Mouse (Mus musculus) kidney, postnatal 0 days (tissue): ENCODE data around the gene Gm14434. TPM values are rescaled to one million over a fixed set of nuclear protein-coding genes. Genes with fewer than 3 reads are reported as not detected.
"Not testable (repeated sequence)": the region's sequence is repeated elsewhere in the genome, so short reads cannot be mapped to it uniquely, and the experiment has no call there.

Experiments used
- ATAC-seq: fragments of 200-750 bp; cut with Nextera tagmentation; replicated peaks from 2 replicates; pipeline ENCODE4 v1.8.0; 2017; ENCODE audit warnings: low read depth, moderate number of reproducible peaks, moderate TSS enrichment, moderate library complexity; ENCODE audit not compliant: low FRiP score
- DNase-seq: peaks from one replicate; pipeline ENCODE4 v3.0.0-alpha.2; 2016; ENCODE audit warnings: low spot score
- H3K27ac ChIP-seq: fragments of 300-500 bp; sonication (generic); 2 replicates; pipeline ENCODE4 v1.5.1; 2014; ENCODE audit warnings: mild to moderate bottlenecking
- H3K27me3 ChIP-seq: fragments of 300-500 bp; sonication (generic); 2 replicates; pipeline ENCODE4 v1.6.1; 2014; ENCODE audit warnings: low read length, mixed read lengths; ENCODE audit not compliant: insufficient read depth
- H3K36me3 ChIP-seq: fragments of 300-500 bp; sonication (generic); 2 replicates; pipeline ENCODE4 v1.6.1; 2014; ENCODE audit warnings: low read length, mixed read lengths; ENCODE audit not compliant: insufficient read depth
- H3K4me1 ChIP-seq: fragments of 300-500 bp; sonication (generic); replicated peaks from 2 replicates; pipeline ENCODE4 v1.6.1; 2014; ENCODE audit warnings: antibody characterized with exemption, low read length, mixed read lengths; ENCODE audit not compliant: insufficient read depth
- H3K4me2 ChIP-seq: fragments of 300-500 bp; sonication (generic); 2 replicates; pipeline ENCODE4 v1.6.1; 2014; ENCODE audit warnings: mild to moderate bottlenecking, low read length, moderate library complexity, mixed read lengths
- H3K4me3 ChIP-seq: fragments of 300-500 bp; sonication (generic); replicated peaks from 2 replicates; pipeline ENCODE4 v1.5.1; 2014; ENCODE audit warnings: low read depth, low read length
- H3K9ac ChIP-seq: fragments of 300-500 bp; sonication (generic); 2 replicates; pipeline ENCODE4 v1.6.1; 2014; ENCODE audit warnings: low read depth, low read length
- H3K9me3 ChIP-seq: fragments of 300-500 bp; sonication (generic); replicated peaks from 2 replicates; pipeline ENCODE4 v1.6.1; 2016; ENCODE audit warnings: low read length, inconsistent platforms, mixed read lengths
- WGBS: fragments of 180-500 bp; shearing (Covaris S2); extraction: QIAGEN DNeasy Blood & Tissue Kit; methylation state at CpG from one replicate; pipeline ENCODE4 v1.1.7; 2014; 5-methylcytosine and 5-hydroxymethylcytosine counted together
- polyA plus RNA-seq: library from polyadenylated mRNA; unstranded; fragments of >200 nt; fragmentation: Nextera tagmentation; extraction: Ambion mirVana; gene quantifications from 2 replicates; pipeline ENCODE4 v1.2.1, GENCODE M21; 2015

Gm14434 gene
- 14.7 and 16.5 TPM in 2 replicates for polyA plus RNA-seq

- no CpG with 5 or more reads among the region's 4 CpGs for WGBS
- not testable (repeated sequence) for H3K4me2 ChIP-seq
Measured at GRCm38 (mm10) chr2:176486683-176487082, at the start of gene Gm14434. TSS of gene Gm14434 (minus strand) at chr2:176486783.

GRCm38 (mm10) chr2:176520756-176521155 is 34.2 kb upstream of the Gm14434 start, which contains the start of gene Zfp967:
TSS of gene Zfp967 (plus strand) at chr2:176521056.
- DNase-seq, H3K9ac ChIP-seq, H3K4me1 ChIP-seq, H3K36me3 ChIP-seq, H3K4me3 ChIP-seq, H3K4me2 ChIP-seq, H3K27me3 ChIP-seq, H3K9me3 ChIP-seq, ATAC-seq, H3K27ac ChIP-seq: not testable (repeated sequence)
- WGBS = no CpG with 5 or more reads among the region's 9 CpGs

More at GRCm38 (mm10) chr2:176486683-176487082, at the start of gene Gm14434:
- not testable (repeated sequence) for H3K4me1 ChIP-seq, H3K36me3 ChIP-seq, H3K4me3 ChIP-seq, DNase-seq, ATAC-seq, H3K27me3 ChIP-seq, H3K9me3 ChIP-seq, H3K27ac ChIP-seq, H3K9ac ChIP-seq

- not testable (repeated sequence) for H3K4me3 ChIP-seq, H3K36me3 ChIP-seq, DNase-seq, H3K4me1 ChIP-seq, ATAC-seq, H3K9ac ChIP-seq, H3K27ac ChIP-seq, H3K4me2 ChIP-seq, H3K27me3 ChIP-seq, H3K9me3 ChIP-seq
- WGBS = no CpG with 5 or more reads among the region's 6 CpGs
Measured at GRCm38 (mm10) chr2:176423294-176423693, 63.3 kb downstream of the Gm14434 start, which contains the start of gene Gm14435. TSS of gene Gm14435 (plus strand) at chr2:176423594.

Other genes with a start within 250 kb of the Gm14434 start
- gene Gm11009, start 167.3 kb downstream of the Gm14434 start, polyA plus RNA-seq = not detected in 2 replicates
- 12.6 and 16.0 TPM in 2 replicates for gene Gm14435, start 63.2 kb downstream of the Gm14434 start, polyA plus RNA-seq
- gene Zfp967, start 34.3 kb upstream of the Gm14434 start, polyA plus RNA-seq = not detected in 2 replicates
- 16.0 and 22.2 TPM in 2 replicates for gene Gm14308, start 149.6 kb upstream of the Gm14434 start, polyA plus RNA-seq
- 7.9 and 8.1 TPM in 2 replicates for gene Zfp973, start 183.7 kb upstream of the Gm14434 start, polyA plus RNA-seq
- gene Gm14305, start 221.5 kb upstream of the Gm14434 start, polyA plus RNA-seq = 31.5 and 36.5 TPM in 2 replicates